Mouse (Mus musculus): ENCODE measurements at regions not wholly inside any gene's neighbourhood (a gene's known extent, or its start where the extent isn't known, plus 50 kb on each side); places are given as distances from the start of the nearest gene placed in this dataset.

GRCm38 (mm10) chr2:114968651-114969050 lies 313.9 kb upstream of the Dph6 start:
- DNase-seq (ENCODE audit: extremely low read depth, low read depth), result no peak

GRCm38 (mm10) chr2:114993419-114993818 lies 338.7 kb upstream of the Dph6 start:
- no peak for DNase-seq (ENCODE audit: extremely low read depth, low read depth)

- DNase-seq (ENCODE audit: extremely low read depth, low read depth), result no peak
Measured at GRCm38 (mm10) chr2:114993882-114994281, 339.1 kb upstream of the Dph6 start.

GRCm38 (mm10) chr2:114994691-114995347 lies 340.1 kb upstream of the Dph6 start:
- DNase-seq (ENCODE audit: extremely low read depth, low read depth), result no peak

GRCm38 (mm10) chr2:115013916-115014315 lies 359.2 kb upstream of the Dph6 start:
- DNase-seq (ENCODE audit: extremely low read depth, low read depth), result no peak

GRCm38 (mm10) chr2:115026777-115027176 lies 372.0 kb upstream of the Dph6 start:
- DNase-seq (ENCODE audit: extremely low read depth, low read depth), result peak; percentile 1

GRCm38 (mm10) chr2:115031134-115031533 lies 376.4 kb upstream of the Dph6 start:
- DNase-seq (ENCODE audit: extremely low read depth, low read depth), result no peak

GRCm38 (mm10) chr2:115036205-115036604 lies 381.4 kb upstream of the Dph6 start:
- no peak for DNase-seq (ENCODE audit: extremely low read depth, low read depth)

GRCm38 (mm10) chr2:115042299-115042785 lies 387.6 kb upstream of the Dph6 start:
- no peak for DNase-seq (ENCODE audit: extremely low read depth, low read depth)

- DNase-seq (ENCODE audit: extremely low read depth, low read depth), result no peak
Measured at GRCm38 (mm10) chr2:115056327-115057070, 401.7 kb upstream of the Dph6 start.

- DNase-seq (ENCODE audit: extremely low read depth, low read depth), result no peak
Measured at GRCm38 (mm10) chr2:115057200-115057599, 402.4 kb upstream of the Dph6 start.

GRCm38 (mm10) chr2:115067489-115068163 lies 412.9 kb upstream of the Dph6 start:
- DNase-seq (ENCODE audit: extremely low read depth, low read depth), result no peak

- DNase-seq (ENCODE audit: extremely low read depth, low read depth), result no peak
Measured at GRCm38 (mm10) chr2:115069704-115070103, 414.9 kb upstream of the Dph6 start.

GRCm38 (mm10) chr2:115070123-115070522 lies 415.4 kb upstream of the Dph6 start:
- no peak for DNase-seq (ENCODE audit: extremely low read depth, low read depth)

GRCm38 (mm10) chr2:115070666-115071065 lies 415.9 kb upstream of the Dph6 start:
- DNase-seq (ENCODE audit: extremely low read depth, low read depth), result no peak

- no peak for DNase-seq (ENCODE audit: extremely low read depth, low read depth)
Measured at GRCm38 (mm10) chr2:115081563-115082291, 427.0 kb upstream of the Dph6 start.

- DNase-seq (ENCODE audit: extremely low read depth, low read depth), result no peak
Measured at GRCm38 (mm10) chr2:115082292-115082809, 427.6 kb upstream of the Dph6 start.

- DNase-seq (ENCODE audit: extremely low read depth, low read depth), result no peak
Measured at GRCm38 (mm10) chr2:115088421-115089120, 433.8 kb upstream of the Dph6 start.

GRCm38 (mm10) chr2:115090430-115091175 lies 435.8 kb upstream of the Dph6 start:
- no peak for DNase-seq (ENCODE audit: extremely low read depth, low read depth)

- no peak for DNase-seq (ENCODE audit: extremely low read depth, low read depth)
Measured at GRCm38 (mm10) chr2:115095351-115095750, 440.6 kb upstream of the Dph6 start.

All from MEL-GATA-1-ER (cell line).